Mouse (Mus musculus) heart, embryonic 14.5 days (tissue): ENCODE measurements around the gene Ostm1. TPM values are rescaled to one million over a fixed set of nuclear protein-coding genes. Genes with fewer than 3 reads are reported as not detected.
A peak's percentile ranks its signal among the peaks of the same experiment; 100 is the strongest.

Experiments used
- ATAC-seq: fragments of 200-750 bp; cut with Nextera tagmentation; 2 replicates; pipeline ENCODE4 v1.8.0; 2017; ENCODE audit warnings: low read depth, moderate TSS enrichment; ENCODE audit not compliant: insufficient number of reproducible peaks, insufficient read depth, low FRiP score
- H3K27ac ChIP-seq, 2 experiments: fragments of 200-500 bp in 1 of 2; fragments of 300-500 bp in 1 of 2; sonication (generic) in 1 of 2; replicated peaks in 1 of 2; 2 replicates each; pipeline ENCODE4 v1.5.1; 2012 to 2014; ENCODE audit warnings: low read depth in 2 of 2, low read length in 2 of 2, control low read depth in 1 of 2, mild to moderate bottlenecking in 1 of 2, mixed read lengths in 1 of 2; ENCODE audit not compliant: control insufficient read depth in 1 of 2, insufficient read depth in 1 of 2
- H3K27me3 ChIP-seq: fragments of 300-500 bp; sonication (generic); 2 replicates; pipeline ENCODE4 v1.6.1; 2014; ENCODE audit warnings: mild to moderate bottlenecking, low read length, control low read depth; ENCODE audit not compliant: control insufficient read depth, insufficient read depth
- H3K36me3 ChIP-seq: fragments of 300-500 bp; sonication (generic); 2 replicates; pipeline ENCODE4 v1.6.1; 2014; ENCODE audit warnings: mild to moderate bottlenecking, control low read depth, low read length, mixed read lengths; ENCODE audit not compliant: control insufficient read depth, insufficient read depth
- H3K4me1 ChIP-seq, 2 experiments: fragments of 200-500 bp in 1 of 2; fragments of 300-500 bp in 1 of 2; sonication (generic) in 1 of 2; 2 replicates each; pipeline ENCODE4 v1.6.1; 2012 to 2014; ENCODE audit warnings: low read length in 2 of 2, control low read depth in 1 of 2, mixed read lengths in 1 of 2; ENCODE audit not compliant: control insufficient read depth in 2 of 2, insufficient read depth in 2 of 2
- H3K4me2 ChIP-seq: fragments of 300-500 bp; sonication (generic); 2 replicates; pipeline ENCODE4 v1.6.1; 2014; ENCODE audit warnings: mild to moderate bottlenecking, low read length
- H3K4me3 ChIP-seq, 2 experiments: fragments of 200-500 bp in 1 of 2; fragments of 300-500 bp in 1 of 2; sonication (generic) in 1 of 2; 2 replicates each; pipeline ENCODE4 v1.5.1; 2012 to 2014; ENCODE audit warnings: low read length in 2 of 2, mild to moderate bottlenecking in 2 of 2, control low read depth in 1 of 2, low read depth in 1 of 2, moderate library complexity in 1 of 2; ENCODE audit not compliant: control insufficient read depth in 1 of 2, insufficient read depth in 1 of 2
- H3K9ac ChIP-seq: fragments of 300-500 bp; sonication (generic); 2 replicates; pipeline ENCODE4 v1.6.1; 2014; ENCODE audit warnings: mild to moderate bottlenecking, low read length
- H3K9me3 ChIP-seq: fragments of 300-500 bp; sonication (generic); 2 replicates; pipeline ENCODE4 v1.6.1; 2016; ENCODE audit warnings: low read length, control low read depth; ENCODE audit not compliant: control insufficient read depth
- WGBS: fragments of 180-500 bp; shearing (Covaris S2); extraction: QIAGEN DNeasy Blood & Tissue Kit; methylation state at CpG from one replicate; pipeline ENCODE4 v1.1.7; 2014; 5-methylcytosine and 5-hydroxymethylcytosine counted together
- polyA plus RNA-seq: library from polyadenylated mRNA; unstranded; fragments of >200 nt; fragmentation: Nextera tagmentation; extraction: Ambion mirVana; gene quantifications from 2 replicates; pipeline ENCODE4 v1.2.1, GENCODE M21; 2014

Gene Ostm1
- polyA plus RNA-seq, 1 experiment from 2014 or later, result 22.3 TPM

DNA sequence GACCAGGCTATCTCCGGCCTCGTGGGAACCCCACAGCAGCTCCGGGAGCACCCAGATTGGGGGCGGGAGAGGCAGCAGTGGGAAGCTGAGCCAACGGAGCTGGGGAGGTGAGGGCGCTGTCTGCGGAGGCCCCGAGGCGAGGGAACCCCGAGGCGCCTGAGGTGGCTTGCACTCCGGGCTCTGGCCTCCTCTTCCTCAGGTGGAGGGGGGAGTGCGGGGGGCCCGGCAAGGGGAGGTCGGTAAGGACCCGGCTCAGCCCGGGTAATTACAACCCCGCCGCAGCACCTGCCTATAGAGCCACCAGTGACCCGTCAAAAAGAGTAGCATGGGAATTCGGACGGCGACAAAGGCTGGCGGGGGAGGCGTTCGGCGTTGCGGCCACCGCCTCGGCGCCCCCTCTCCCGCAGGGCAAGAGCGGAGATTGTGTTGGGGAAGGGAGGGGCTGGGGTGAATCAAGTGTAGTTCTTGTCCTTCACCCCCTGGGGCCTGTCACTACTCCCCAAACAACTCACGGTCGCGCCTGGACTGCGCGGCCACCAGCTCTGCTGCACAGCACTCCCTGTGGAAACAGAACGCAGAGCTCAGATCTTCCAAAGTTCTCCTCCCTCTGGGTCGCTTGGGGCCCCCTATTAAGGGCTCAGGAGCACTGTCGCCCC lies 4.0 kb upstream of the Ostm1 start:
- WGBS, result under 1% methylated on average over 35 of the region's 41 CpGs
- peaks cover 99% of the 10 kb centered on the region for H3K27me3 ChIP-seq
- peaks cover 5 to 30% of the 10 kb centered on the region in 2 experiments; a peak in 3 of 4 replicates for H3K4me1 ChIP-seq
- H3K9me3 ChIP-seq, result no peaks in the 10 kb centered on the region
- peak overlapping the region; percentile 51 for H3K4me2 ChIP-seq
- peak overlapping the region in 1 of 2 experiments; percentile 25; a peak in 2 of 4 replicates for H3K4me3 ChIP-seq
- H3K9ac ChIP-seq, result no peak overlapping the region
- H3K27ac ChIP-seq, result no peak overlapping the region
- no peak for ATAC-seq
- H3K36me3 ChIP-seq, result no peaks in the 10 kb centered on the region

GRCm38 (mm10) chr10:42580131-42580950 lies 3.3 kb upstream of the Ostm1 start:
- Histone ChIP-seq H3K27ac (no peak overlapping the region), H3K4me3 (peak overlapping the region in 1 of 2 experiments; percentile 25; a peak in 2 of 4 replicates), H3K9ac (no peak overlapping the region), H3K4me2 (peak overlapping the region; percentile 51; the same call in 1 of the 2 replicates), H3K4me1 (peaks cover 5 to 30% of the 10 kb centered on the region in 2 experiments; a peak in 3 of 4 replicates), H3K9me3 (no peaks in the 10 kb centered on the region), H3K36me3 (no peaks in the 10 kb centered on the region), H3K27me3 (peaks cover 99% of the 10 kb centered on the region)
- no peak for ATAC-seq
- 2% methylated on average over 29 of the region's 29 CpGs for WGBS

- no peak overlapping the region for H3K4me2 ChIP-seq
- no peak overlapping the region for H3K4me3 ChIP-seq
- H3K36me3 ChIP-seq, result no peaks in the 10 kb centered on the region
- H3K4me1 ChIP-seq, result peaks cover 5 to 30% of the 10 kb centered on the region in 2 experiments; a peak in 3 of 4 replicates
- H3K9ac ChIP-seq, result no peak overlapping the region
- H3K27ac ChIP-seq, result no peak overlapping the region
- peaks cover 99% of the 10 kb centered on the region for H3K27me3 ChIP-seq
- 7% methylated on average over 7 of the region's 7 CpGs for WGBS
- no peak for ATAC-seq
- no peaks in the 10 kb centered on the region for H3K9me3 ChIP-seq
Observed at GRCm38 (mm10) chr10:42580951-42581277, 2.7 kb upstream of the Ostm1 start.

DNA sequence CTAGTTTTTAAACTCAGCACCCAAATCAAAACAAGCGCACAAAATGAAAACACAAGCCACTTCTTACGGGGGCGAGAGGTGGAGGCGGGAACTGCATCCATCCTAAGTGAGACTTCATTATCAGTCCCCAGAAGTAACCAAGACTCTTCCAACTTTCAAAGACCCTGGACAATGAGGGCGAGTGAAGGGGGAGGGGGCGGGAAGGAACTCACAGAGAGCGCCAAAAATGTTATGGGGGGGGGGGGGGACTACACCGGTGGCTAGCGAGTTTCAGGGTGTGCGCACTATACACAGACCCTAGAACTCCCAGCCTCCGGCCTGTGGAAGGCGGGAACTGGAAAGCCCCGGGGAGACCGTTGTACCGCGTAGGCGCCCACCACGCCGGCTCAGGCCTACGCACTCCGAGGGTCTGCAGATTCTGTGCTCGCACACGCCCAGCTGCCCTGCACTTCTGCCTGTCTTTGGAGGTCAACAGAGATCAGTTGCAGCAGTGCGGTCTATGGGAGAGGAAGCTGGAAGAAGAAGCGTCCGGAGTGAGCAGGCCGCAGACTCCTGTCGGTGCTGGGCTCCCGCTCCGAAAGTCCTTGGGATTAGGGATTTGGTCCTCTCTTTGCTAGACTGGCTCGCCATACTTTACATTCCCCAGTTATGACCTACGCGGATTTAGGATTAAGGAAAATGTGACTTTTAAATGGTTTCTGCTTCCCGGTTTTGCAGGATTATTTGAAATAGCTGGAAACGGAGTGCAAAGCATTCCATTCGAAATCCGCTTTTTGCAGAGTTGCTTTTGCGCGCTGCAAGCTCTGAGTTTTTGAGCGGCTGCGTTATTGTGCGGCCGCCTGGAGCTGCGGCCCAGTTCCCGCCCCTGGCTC lies 1.7 kb upstream of the Ostm1 start:
- peaks cover 99% of the 10 kb centered on the region for H3K27me3 ChIP-seq
- WGBS, result 2% methylated on average over 44 of the region's 45 CpGs
- H3K4me3 ChIP-seq, result peak overlapping the region in 1 of 2 experiments; percentile 39; a peak in 2 of 4 replicates
- H3K4me2 ChIP-seq, result peak overlapping the region; percentile 57
- 0 out of 2 replicates have a peak, but pooled peaks cover 3% of the 10 kb centered on the region for H3K9me3 ChIP-seq
- H3K9ac ChIP-seq, result no peak overlapping the region
- no peak overlapping the region for H3K27ac ChIP-seq
- H3K4me1 ChIP-seq, result peaks cover 5 to 30% of the 10 kb centered on the region in 2 experiments; a peak in 3 of 4 replicates
- no peak for ATAC-seq
- no peaks in the 10 kb centered on the region for H3K36me3 ChIP-seq

DNA sequence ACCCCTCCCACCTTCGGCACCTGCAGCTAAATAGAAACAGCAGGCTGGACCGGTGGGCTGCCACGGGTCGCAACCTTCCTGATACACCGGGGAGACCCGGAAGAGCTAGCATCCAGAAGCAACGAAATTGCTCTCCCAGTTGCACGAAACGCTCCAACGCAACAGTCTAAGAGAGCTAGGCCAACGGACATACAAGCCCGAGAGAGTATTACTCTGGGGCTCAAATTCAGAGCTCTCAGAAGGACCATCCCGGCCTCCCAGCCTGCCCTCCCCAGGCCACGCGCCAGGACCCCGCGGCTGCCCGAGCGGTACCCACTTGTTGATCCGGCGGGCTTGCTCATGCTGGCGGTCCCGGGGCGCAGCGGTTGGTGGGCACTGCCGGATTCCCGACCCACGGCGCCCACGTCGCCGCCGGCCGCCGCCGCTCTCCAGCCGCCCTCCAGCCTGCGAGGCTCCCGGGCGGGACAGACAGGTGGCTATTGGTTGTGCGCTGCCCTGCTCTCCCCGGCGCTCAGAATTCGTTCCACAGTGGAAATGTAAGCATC lies 984 bp upstream of the Ostm1 start:
- Histone ChIP-seq H3K27me3 (peaks cover 99% of the 10 kb centered on the region), H3K27ac (no peak overlapping the region), H3K36me3 (no peaks in the 10 kb centered on the region), H3K4me1 (peaks cover 5 to 30% of the 10 kb centered on the region in 2 experiments; a peak in 3 of 4 replicates), H3K9ac (no peak overlapping the region), H3K9me3 (0 out of 2 replicates have a peak, but pooled peaks cover 3% of the 10 kb centered on the region), H3K4me2 (peak overlapping the region; percentile 57), H3K4me3 (peak overlapping the region in 1 of 2 experiments; percentile 39; a peak in 3 of 4 replicates)
- WGBS, result 2% methylated on average over 44 of the region's 44 CpGs
- ATAC-seq, result no peak

GRCm38 (mm10) chr10:42583902-42584435 lies 347 bp downstream of the Ostm1 start:
- WGBS, result under 1% methylated on average over 32 of the region's 32 CpGs
- H3K27me3 ChIP-seq, result peaks cover 98% of the 10 kb centered on the region
- H3K4me2 ChIP-seq, result peak overlapping the region; percentile 57
- no peak overlapping the region for H3K9ac ChIP-seq
- 0 out of 2 replicates have a peak, but pooled peaks cover 3% of the 10 kb centered on the region for H3K9me3 ChIP-seq
- peak overlapping the region in 1 of 2 experiments; percentile 39; a peak in 2 of 4 replicates for H3K4me3 ChIP-seq
- peaks cover 5 to 30% of the 10 kb centered on the region in 2 experiments; a peak in 3 of 4 replicates for H3K4me1 ChIP-seq
- H3K27ac ChIP-seq, result no peak overlapping the region
- ATAC-seq, result no peak
- no peaks in the 10 kb centered on the region for H3K36me3 ChIP-seq
